Mouse (Mus musculus) forebrain, embryonic 16.5 days (tissue): ENCODE measurements around the gene Plekhg3. TPM values are rescaled to one million over a fixed set of nuclear protein-coding genes. Genes with fewer than 3 reads are reported as not detected.
A peak's percentile ranks its signal among the peaks of the same experiment; 100 is the strongest.

Source experiments
- ATAC-seq: fragments of 200-750 bp; cut with Nextera tagmentation; 2 replicates; pipeline ENCODE4 v1.8.0; 2017; ENCODE audit warnings: mild to moderate bottlenecking, moderate library complexity
- H3K27ac ChIP-seq: fragments of 300-500 bp; sonication (generic); 2 replicates; pipeline ENCODE4 v1.5.1; 2014; ENCODE audit warnings: low read length, control low read depth
- H3K27me3 ChIP-seq: fragments of 300-500 bp; sonication (generic); replicated peaks from 2 replicates; pipeline ENCODE4 v1.6.1; 2014; ENCODE audit warnings: low read length; ENCODE audit not compliant: control insufficient read depth, insufficient read depth
- H3K36me3 ChIP-seq: fragments of 300-500 bp; sonication (generic); 2 replicates; pipeline ENCODE4 v1.6.1; 2014; ENCODE audit not compliant: control insufficient read depth, insufficient read depth
- H3K4me1 ChIP-seq: fragments of 300-500 bp; sonication (generic); replicated peaks from 2 replicates; pipeline ENCODE4 v1.6.1; 2014; ENCODE audit warnings: low read length; ENCODE audit not compliant: control insufficient read depth, insufficient read depth
- H3K4me2 ChIP-seq: fragments of 300-500 bp; sonication (generic); 2 replicates; pipeline ENCODE4 v1.6.1; 2014; ENCODE audit warnings: mild to moderate bottlenecking, low read length, control low read depth
- H3K4me3 ChIP-seq: fragments of 300-500 bp; sonication (generic); replicated peaks from 2 replicates; pipeline ENCODE4 v1.5.1; 2014; ENCODE audit warnings: mild to moderate bottlenecking, low read length, control low read depth
- H3K9ac ChIP-seq: fragments of 300-500 bp; sonication (generic); replicated peaks from 2 replicates; pipeline ENCODE4 v1.6.1; 2014; ENCODE audit warnings: low read depth, low read length, control low read depth
- H3K9me3 ChIP-seq: fragments of 300-500 bp; sonication (generic); 2 replicates; pipeline ENCODE4 v1.6.1; 2016; ENCODE audit warnings: low read length; ENCODE audit not compliant: control insufficient read depth
- WGBS: fragments of 180-500 bp; shearing (Covaris S2); extraction: QIAGEN DNeasy Blood & Tissue Kit; methylation state at CpG from one replicate; pipeline ENCODE4 v1.1.7; 2014; 5-methylcytosine and 5-hydroxymethylcytosine counted together
- polyA plus RNA-seq: library from polyadenylated mRNA; unstranded; fragments of >200 nt; fragmentation: Nextera tagmentation; extraction: Ambion mirVana; gene quantifications from 2 replicates; pipeline ENCODE4 v1.2.1, GENCODE M21; 2015

The Plekhg3 gene
- polyA plus RNA-seq, 1 experiment from 2014 or later: 1.3 TPM

- H3K27ac ChIP-seq: no peak overlapping the region
- no peaks in the 10 kb centered on the region for H3K9me3 ChIP-seq
- no peak for ATAC-seq
- H3K4me1 ChIP-seq: no peaks in the 10 kb centered on the region
- 82% methylated on average over 12 of the region's 12 CpGs for WGBS
- no peak overlapping the region for H3K4me2 ChIP-seq
- no peaks in the 10 kb centered on the region for H3K36me3 ChIP-seq
- no peak overlapping the region for H3K4me3 ChIP-seq
- no peak overlapping the region for H3K9ac ChIP-seq
- H3K27me3 ChIP-seq: no peaks in the 10 kb centered on the region
Observed at GRCm38 (mm10) chr12:76518909-76519842, 11.5 kb upstream of the Plekhg3 start.

GRCm38 (mm10) chr12:76523654-76524053, 7.0 kb upstream of the Plekhg3 start:
- no peaks in the 10 kb centered on the region for H3K36me3 ChIP-seq
- no peak overlapping the region for H3K27ac ChIP-seq
- no peaks in the 10 kb centered on the region for H3K9me3 ChIP-seq
- H3K4me3 ChIP-seq: no peak overlapping the region
- H3K9ac ChIP-seq: no peak overlapping the region
- ATAC-seq: no peak
- H3K27me3 ChIP-seq: no peaks in the 10 kb centered on the region
- no peaks in the 10 kb centered on the region for H3K4me1 ChIP-seq
- 75% methylated on average over 5 of the region's 5 CpGs for WGBS
- no peak overlapping the region for H3K4me2 ChIP-seq

DNA sequence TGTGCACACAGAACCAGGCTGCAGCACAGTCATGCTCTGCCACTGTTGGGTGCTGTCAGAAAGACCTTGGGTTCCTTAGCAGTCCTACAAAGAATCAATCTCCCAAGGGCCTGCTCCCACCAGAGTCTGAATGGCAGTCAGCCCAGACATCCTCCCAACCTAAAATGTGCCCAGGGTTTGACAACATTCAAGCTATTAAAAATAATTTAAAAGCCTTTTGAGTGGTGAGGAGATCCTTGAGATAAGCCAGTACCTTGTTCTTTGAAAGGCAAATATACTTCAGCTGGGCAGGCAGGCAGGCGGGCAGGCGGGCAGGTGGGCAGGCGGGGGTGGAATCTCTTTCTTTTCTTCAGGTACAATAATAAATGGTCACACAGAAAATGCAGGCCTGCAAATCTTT, 5.8 kb upstream of the Plekhg3 start:
- no peak for ATAC-seq
- Histone ChIP-seq H3K4me3 (no peak overlapping the region), H3K27ac (no peak overlapping the region), H3K36me3 (no peaks in the 10 kb centered on the region), H3K9ac (no peak overlapping the region), H3K27me3 (no peaks in the 10 kb centered on the region), H3K4me1 (no peaks in the 10 kb centered on the region), H3K9me3 (no peaks in the 10 kb centered on the region), H3K4me2 (no peak overlapping the region)
- WGBS: 96% methylated on average over 3 of the region's 3 CpGs

DNA sequence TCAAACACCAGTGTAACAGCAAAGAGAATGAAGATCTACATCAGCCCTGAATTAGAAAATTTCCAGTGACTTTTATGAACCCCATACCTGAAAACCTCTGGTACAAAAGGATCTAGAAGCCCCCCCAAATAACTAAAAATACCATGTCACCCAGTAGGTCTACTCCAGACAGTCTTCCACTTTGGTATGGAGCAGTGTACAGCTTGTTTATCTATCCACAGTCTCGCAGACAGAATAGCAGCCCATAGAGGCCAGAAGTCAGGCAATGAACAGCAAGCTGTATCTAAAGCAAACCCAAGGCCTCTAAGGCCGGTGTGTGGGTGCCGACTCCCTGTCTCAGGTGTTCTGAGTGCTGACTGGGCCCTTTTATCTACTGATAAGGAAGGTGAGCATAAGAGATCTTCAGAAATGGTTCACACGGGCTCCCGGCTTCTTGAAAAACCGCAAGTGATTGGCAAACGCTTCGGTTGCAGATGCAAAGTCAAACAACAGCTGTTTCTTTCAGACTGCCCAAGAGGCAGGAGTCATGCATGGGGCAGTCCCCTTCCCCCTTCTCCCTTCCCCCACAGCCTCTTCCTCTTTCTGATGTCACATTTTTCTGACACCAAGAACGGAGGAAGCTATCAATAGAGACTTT, 3.3 kb upstream of the Plekhg3 start:
- Histone ChIP-seq H3K36me3 (no peaks in the 10 kb centered on the region), H3K4me2 (no peak overlapping the region), H3K9me3 (no peaks in the 10 kb centered on the region), H3K4me3 (no peak overlapping the region), H3K27me3 (peaks cover 19% of the 10 kb centered on the region), H3K27ac (no peak overlapping the region), H3K9ac (no peak overlapping the region), H3K4me1 (no peaks in the 10 kb centered on the region)
- ATAC-seq: no peak
- WGBS: 78% methylated on average over 9 of the region's 9 CpGs

DNA sequence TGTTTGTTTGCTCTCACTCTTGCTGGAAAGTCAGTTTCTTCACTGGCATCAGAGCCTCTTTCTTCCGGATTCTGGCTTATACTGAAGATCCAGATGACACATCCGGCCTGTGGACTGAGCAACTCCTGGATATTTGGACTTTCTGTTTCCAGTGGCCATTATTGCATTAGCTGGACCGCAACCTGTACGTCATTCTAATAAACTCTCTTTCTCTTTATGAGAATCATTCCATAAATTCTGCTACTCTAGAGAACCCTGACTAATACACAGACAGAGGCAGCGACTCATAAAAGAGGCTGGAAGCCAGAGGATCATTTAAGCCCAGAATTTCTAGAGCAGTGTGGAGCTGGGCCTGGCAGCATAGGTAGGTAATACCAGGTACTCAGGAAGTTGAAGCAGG, 1.9 kb upstream of the Plekhg3 start:
- Histone ChIP-seq H3K9ac (no peak overlapping the region), H3K27me3 (peaks cover 26% of the 10 kb centered on the region), H3K4me3 (no peak overlapping the region), H3K4me1 (peaks cover 11% of the 10 kb centered on the region), H3K27ac (no peak overlapping the region), H3K9me3 (no peaks in the 10 kb centered on the region), H3K4me2 (no peak overlapping the region), H3K36me3 (no peaks in the 10 kb centered on the region)
- 92% methylated on average over 5 of the region's 5 CpGs for WGBS
- ATAC-seq: no peak

DNA sequence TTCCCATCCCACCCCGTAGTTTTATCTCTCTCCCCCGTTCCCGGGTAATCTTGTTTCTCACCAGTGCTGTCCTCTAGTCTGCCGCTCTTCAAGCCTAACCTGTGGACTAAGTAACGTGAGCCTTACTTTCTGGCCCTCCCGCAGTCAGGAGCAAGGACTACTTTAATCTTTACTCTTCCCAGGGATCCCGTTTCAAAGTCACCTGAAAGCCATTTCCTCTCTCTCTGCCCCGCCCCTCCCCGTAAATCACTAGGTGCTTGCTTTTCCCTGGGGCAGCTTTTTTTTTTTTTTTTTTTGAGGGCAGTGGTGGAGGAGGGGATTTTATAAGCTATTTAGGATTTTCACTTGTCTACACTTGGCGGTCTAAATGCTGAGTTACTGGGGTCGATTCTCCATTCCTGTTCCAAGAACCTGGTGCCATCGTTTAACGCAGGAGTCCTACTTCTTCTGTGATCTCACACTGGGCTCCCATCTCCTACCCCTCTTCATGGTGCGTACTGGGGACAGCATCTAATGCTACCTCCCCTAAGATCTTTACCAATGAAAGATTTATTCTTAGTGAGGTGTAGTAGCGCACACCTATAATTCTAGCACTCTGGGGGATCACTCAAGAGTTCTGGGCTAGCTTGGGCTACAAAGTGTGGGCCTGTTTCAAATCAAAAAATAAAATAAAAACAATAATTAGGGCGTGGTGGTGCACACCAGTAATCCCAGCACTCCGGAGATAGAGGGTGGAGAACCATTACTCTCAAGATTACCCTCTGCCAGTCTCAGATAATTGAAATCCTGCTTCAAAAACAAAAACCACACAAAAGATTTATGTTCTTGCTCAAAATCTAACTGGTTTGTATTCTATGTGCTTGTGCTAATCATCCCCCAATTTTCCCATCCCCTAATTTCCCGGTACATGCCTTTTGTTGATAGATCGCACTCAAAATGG, 1.6 kb downstream of the Plekhg3 start:
- Histone ChIP-seq H3K36me3 (no peaks in the 10 kb centered on the region), H3K4me1 (peaks cover 13% of the 10 kb centered on the region), H3K4me2 (peak overlapping the region; percentile 99), H3K27me3 (peaks cover 40% of the 10 kb centered on the region), H3K4me3 (peak overlapping the region; percentile 60), H3K9me3 (no peaks in the 10 kb centered on the region), H3K9ac (peak overlapping the region; percentile 47; the same call in 1 of the 2 replicates), H3K27ac (no peak overlapping the region)
- no peak for ATAC-seq
- 1% methylated on average over 19 of the region's 19 CpGs for WGBS

DNA sequence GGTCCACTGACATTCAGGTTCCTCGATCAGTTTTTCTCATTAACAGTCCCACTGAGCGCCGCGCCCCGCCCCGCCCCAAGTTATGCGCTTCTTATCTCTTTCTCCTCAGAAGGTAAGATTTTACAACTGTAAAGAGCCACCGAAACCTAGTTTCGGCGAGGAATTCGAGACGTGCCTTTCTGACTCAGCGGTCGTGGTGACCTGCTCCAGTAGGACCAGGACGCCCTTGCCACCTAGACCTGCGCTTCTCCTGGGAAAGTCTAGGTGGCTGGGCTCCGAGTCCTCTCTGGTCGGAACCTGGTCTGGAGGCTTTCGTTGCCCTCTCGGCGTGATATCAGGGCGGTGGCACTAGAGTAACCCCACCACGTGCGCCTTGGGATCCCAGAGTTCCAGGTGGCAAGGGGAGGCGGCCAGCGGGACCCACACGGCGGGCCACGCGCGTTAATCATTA, 2.3 kb downstream of the Plekhg3 start:
- Histone ChIP-seq H3K4me3 (peak overlapping the region; percentile 60), H3K9me3 (no peaks in the 10 kb centered on the region), H3K36me3 (no peaks in the 10 kb centered on the region), H3K9ac (peak overlapping the region; percentile 47), H3K4me1 (peaks cover 13% of the 10 kb centered on the region), H3K4me2 (peak overlapping the region; percentile 99), H3K27ac (no peak overlapping the region), H3K27me3 (peaks cover 40% of the 10 kb centered on the region)
- under 1% methylated on average over 31 of the region's 31 CpGs for WGBS
- ATAC-seq: peak; percentile 41

- ATAC-seq: peak; percentile 83
- Histone ChIP-seq H3K27me3 (peaks cover 40% of the 10 kb centered on the region), H3K27ac (0 out of 2 replicates have a peak overlapping the region, but pooled peaks have one; percentile 5), H3K4me3 (peak overlapping the region; percentile 60), H3K9ac (peak overlapping the region; percentile 47), H3K36me3 (no peaks in the 10 kb centered on the region), H3K9me3 (no peaks in the 10 kb centered on the region), H3K4me1 (peaks cover 13% of the 10 kb centered on the region), H3K4me2 (peak overlapping the region; percentile 99)
- WGBS: under 1% methylated on average over 65 of the region's 74 CpGs
Observed at GRCm38 (mm10) chr12:76533377-76534222, 2.9 kb downstream of the Plekhg3 start.
